Mouse (Mus musculus) small intestine, adult 2 months (tissue): ENCODE data around the gene Atxn7l1. TPM values are rescaled to one million over a fixed set of nuclear protein-coding genes. Genes with fewer than 3 reads are reported as not detected.

ENCODE experiments used
- H3K27ac ChIP-seq: fragments of 200-500 bp; 2 replicates; pipeline ENCODE4 v1.5.1; 2012; ENCODE audit warnings: low read depth, low read length, control low read depth, inconsistent platforms; ENCODE audit not compliant: insufficient read depth
- H3K27me3 ChIP-seq: fragments of 200-500 bp; 2 replicates; pipeline ENCODE4 v1.6.1; 2012; ENCODE audit warnings: mild to moderate bottlenecking, moderate library complexity, low read length, inconsistent platforms; ENCODE audit not compliant: control insufficient read depth, insufficient read depth
- H3K36me3 ChIP-seq: fragments of 200-500 bp; 2 replicates; pipeline ENCODE4 v1.6.1; 2012; ENCODE audit warnings: mild to moderate bottlenecking, low read length, control low read depth, inconsistent platforms; ENCODE audit not compliant: control insufficient read depth, insufficient read depth
- H3K4me1 ChIP-seq: fragments of 200-500 bp; 2 replicates; pipeline ENCODE4 v1.6.1; 2012; ENCODE audit warnings: low read length, inconsistent platforms, mixed read lengths; ENCODE audit not compliant: control insufficient read depth, insufficient read depth, insufficient read length
- H3K4me3 ChIP-seq: fragments of 200-500 bp; 2 replicates; pipeline ENCODE4 v1.5.1; 2012; ENCODE audit warnings: low read depth, mild to moderate bottlenecking, control low read depth, inconsistent platforms, low read length, moderate library complexity
- CTCF ChIP-seq: fragments of 200-500 bp; IDR thresholded peaks from 2 replicates; pipeline ENCODE4 v1.5.1; 2012; ENCODE audit warnings: low read depth, mild to moderate bottlenecking, control low read depth, inconsistent platforms, low read length, moderate library complexity, mixed read lengths; ENCODE audit not compliant: insufficient replicate concordance, insufficient read length; ENCODE audit errors: extremely low read depth
- POLR2A ChIP-seq: fragments of 200-500 bp; IDR thresholded peaks from 2 replicates; pipeline ENCODE4 v1.6.1; 2012; ENCODE audit warnings: low read depth, mild to moderate bottlenecking, control low read depth, inconsistent platforms, low read length, moderate library complexity
- WGBS: fragments of 180-500 bp; shearing (Covaris S2); methylation state at CpG from one replicate; pipeline ENCODE4 v1.1.7; 2018; 5-methylcytosine and 5-hydroxymethylcytosine counted together
- polyA plus RNA-seq: library from polyadenylated mRNA; depleted of rRNA; stranded (reverse); fragments of >200 nt; gene quantifications from 2 replicates; pipeline ENCODE4 v1.2.3, GENCODE M21; 2012; rRNA removed

Atxn7l1 gene
- polyA plus RNA-seq, 1 experiment = 19.2 TPM

DNA sequence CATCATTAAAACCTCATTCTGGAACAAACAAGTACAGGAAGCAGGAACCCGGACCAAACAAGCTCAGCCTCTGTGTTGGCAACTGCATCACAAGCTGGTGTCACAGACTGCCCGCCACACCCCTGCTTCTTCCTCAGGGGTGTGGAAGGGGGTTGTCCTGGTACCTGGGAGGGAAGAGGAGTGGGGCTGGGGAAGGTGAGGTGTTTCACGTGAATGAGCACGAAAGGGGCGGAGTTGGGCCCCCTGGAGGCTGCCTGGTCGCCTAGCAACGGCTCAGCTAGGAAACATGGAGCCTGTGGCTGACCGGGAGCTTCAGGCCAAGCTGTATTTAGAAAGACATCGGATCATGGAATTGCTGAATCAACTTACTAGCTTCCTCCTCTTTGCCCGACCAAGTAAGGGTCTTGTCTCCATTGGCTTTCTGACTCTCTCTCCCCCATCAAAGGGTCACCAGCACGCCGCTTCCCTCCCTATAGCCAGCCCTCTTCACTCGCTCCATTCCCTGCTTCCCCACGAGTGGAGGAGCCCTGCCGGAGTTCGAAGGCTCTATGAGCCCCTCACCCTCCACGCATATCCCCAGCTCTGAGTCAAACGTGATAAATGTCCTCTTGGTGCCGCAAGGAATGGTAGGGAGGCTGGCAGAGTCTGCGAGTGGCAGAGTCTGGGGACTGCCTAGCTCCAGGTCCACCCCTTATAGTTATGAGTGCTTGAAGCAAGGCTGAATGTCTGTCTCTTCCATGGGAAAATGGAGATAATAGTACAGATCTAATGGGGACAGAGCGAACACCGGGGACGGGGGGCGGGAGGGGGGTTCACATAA is 247.5 kb downstream of the Atxn7l1 start, which contains the start of gene Efcab10:
TSS of gene Efcab10 (plus strand) at position 51 of the 820 bp plus-strand sequence.
- 14% methylated on average over 24 of the region's 24 CpGs for WGBS
- no peaks in the 10 kb centered on the region for H3K27me3 ChIP-seq
- no peak within 1 kb of the TSS for H3K4me3 ChIP-seq
- no peaks in the 10 kb centered on the region for H3K36me3 ChIP-seq
- no peaks in the 10 kb centered on the region for H3K4me1 ChIP-seq
- no peak within 1 kb of the TSS for H3K27ac ChIP-seq
- TF ChIP-seq POLR2A (no peak), CTCF (no peak)

DNA sequence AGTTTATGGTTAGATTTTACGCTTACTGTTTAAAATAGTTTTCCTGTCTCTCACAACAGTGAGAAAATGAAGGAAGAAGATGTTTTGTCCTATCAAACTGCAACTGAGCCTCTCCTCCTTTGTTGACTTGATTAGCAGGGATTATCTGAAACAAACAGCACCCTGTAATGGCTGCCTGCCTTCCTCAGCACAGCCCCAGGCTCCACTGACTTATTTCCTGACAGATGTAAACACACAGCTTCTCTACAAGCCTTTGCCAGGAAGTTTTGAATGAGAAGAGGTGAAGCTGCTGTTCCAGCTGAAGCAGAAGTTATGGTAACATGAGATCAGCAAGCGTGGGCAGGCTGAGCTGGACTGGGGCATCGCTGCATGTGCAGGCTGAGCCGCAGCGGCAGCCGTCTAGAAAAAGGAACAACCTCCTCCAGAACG is 255.8 kb downstream of the Atxn7l1 start:
- no peaks in the 10 kb centered on the region for H3K36me3 ChIP-seq
- TF ChIP-seq POLR2A (no peak), CTCF (no peak)
- no peak overlapping the region for H3K27ac ChIP-seq
- H3K27me3 ChIP-seq = no peaks in the 10 kb centered on the region
- H3K4me1 ChIP-seq = no peaks in the 10 kb centered on the region
- no peak overlapping the region for H3K4me3 ChIP-seq
- 44% methylated on average over 7 of the region's 7 CpGs for WGBS

DNA sequence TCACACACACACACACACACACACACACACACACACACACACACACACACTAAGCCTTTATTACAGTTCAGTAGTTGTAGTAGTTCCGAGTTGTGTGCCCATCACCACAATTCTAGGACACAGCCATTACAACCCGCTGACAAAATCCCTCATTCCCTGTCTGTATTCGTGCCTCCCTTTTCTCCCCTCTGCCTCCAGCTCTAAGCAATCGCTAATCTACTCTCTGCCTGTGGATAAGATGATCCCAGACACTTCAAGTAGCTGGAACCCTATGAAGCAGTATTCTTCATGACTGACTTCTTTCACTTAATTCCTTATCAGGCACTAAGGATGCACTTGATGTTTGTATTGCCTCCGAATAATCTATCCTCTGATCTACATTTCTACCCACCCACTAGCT is 257.5 kb downstream of the Atxn7l1 start:
- no peak overlapping the region for H3K27ac ChIP-seq
- TF ChIP-seq CTCF (no peak), POLR2A (no peak)
- no peaks in the 10 kb centered on the region for H3K4me1 ChIP-seq
- H3K36me3 ChIP-seq = no peaks in the 10 kb centered on the region
- H3K27me3 ChIP-seq = no peaks in the 10 kb centered on the region
- 67% methylated on average over 5 of the region's 5 CpGs for WGBS
- no peak overlapping the region for H3K4me3 ChIP-seq

DNA sequence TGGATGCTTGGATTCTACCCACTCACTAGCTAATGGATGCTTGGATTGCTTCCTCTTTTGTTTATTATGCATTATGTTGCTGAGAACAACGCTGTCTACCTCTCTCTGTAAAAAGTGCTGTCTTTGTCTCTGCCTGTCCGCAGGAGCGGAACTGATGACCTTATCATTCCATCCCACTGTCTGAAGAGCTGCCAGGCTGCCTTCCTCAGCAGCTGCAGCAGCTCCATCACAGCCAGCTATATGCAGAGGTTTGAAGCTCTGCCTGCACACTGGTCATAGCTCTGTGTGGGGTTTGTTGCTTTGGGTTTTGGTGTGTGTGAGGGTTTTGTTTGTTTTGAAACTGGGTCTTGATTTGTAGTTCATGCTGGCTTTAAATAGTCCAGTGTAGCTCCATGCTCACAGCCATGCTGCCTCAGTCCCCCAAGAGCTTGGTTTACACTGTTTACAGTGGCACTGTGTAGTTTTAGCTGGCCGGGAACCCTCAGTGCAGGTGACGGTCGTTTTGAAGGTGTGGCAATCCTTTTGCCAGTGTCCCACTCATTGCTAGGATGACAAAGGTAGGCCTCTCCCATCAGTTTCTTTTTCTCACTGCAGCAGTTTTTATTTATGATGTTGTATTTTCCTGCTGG is 258.0 kb downstream of the Atxn7l1 start:
- 37% methylated on average over 6 of the region's 6 CpGs for WGBS
- no peaks in the 10 kb centered on the region for H3K36me3 ChIP-seq
- TF ChIP-seq CTCF (no peak), POLR2A (no peak)
- no peaks in the 10 kb centered on the region for H3K4me1 ChIP-seq
- H3K27ac ChIP-seq = no peak overlapping the region
- H3K4me3 ChIP-seq = no peak overlapping the region
- no peaks in the 10 kb centered on the region for H3K27me3 ChIP-seq

DNA sequence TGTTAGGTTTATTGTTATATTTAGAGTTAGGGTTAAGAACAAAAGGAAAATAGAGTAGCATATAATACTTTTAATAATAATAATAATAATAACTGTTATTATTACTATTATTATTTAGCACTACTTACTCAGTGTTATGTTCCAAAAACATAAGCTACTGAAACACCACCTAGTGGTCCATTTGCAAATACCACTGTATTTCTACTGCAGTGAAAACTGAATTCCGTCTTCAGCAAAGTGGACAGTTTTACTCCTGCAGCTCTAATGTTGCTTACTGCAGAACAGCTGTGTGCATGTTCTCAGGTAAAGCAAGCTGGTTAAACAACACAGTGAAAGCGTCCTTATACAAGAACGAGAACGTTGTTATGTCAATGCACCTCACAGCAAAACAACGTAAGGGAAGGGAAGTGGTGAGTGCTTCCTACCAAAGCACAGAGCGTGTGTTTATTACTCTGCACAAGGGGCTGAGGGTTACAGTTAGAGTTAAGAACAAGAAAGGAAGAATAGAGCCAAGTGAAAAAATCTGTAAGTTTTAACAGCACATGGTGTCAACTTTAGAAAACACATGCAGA is 264.2 kb downstream of the Atxn7l1 start:
- no peak overlapping the region for H3K27ac ChIP-seq
- H3K27me3 ChIP-seq = no peaks in the 10 kb centered on the region
- TF ChIP-seq POLR2A = no peak
- no peak for TF ChIP-seq CTCF
- 47% methylated on average over 6 of the region's 6 CpGs for WGBS
- no peaks in the 10 kb centered on the region for H3K4me1 ChIP-seq
- no peak overlapping the region for H3K4me3 ChIP-seq
- H3K36me3 ChIP-seq = no peaks in the 10 kb centered on the region

Other genes starting within 250 kb of the Atxn7l1 start
- gene Sypl, start 193.8 kb upstream of the Atxn7l1 start, polyA plus RNA-seq = 21.7 and 33.1 TPM in 2 replicates
- not detected in 2 replicates for gene Cdhr3, start 54.8 kb upstream of the Atxn7l1 start, polyA plus RNA-seq
- not detected in 2 replicates for gene Efcab10, start 247.2 kb downstream of the Atxn7l1 start, polyA plus RNA-seq